Mouse (Mus musculus): ENCODE measurements around the gene Trpm3.
A peak's percentile ranks its signal among the peaks of the same experiment; 100 is the strongest.
"Not testable (repeated sequence)": the region's sequence is repeated elsewhere in the genome, so short reads cannot be mapped to it uniquely, and the experiment has no call there.

Trpm3 gene

DNA sequence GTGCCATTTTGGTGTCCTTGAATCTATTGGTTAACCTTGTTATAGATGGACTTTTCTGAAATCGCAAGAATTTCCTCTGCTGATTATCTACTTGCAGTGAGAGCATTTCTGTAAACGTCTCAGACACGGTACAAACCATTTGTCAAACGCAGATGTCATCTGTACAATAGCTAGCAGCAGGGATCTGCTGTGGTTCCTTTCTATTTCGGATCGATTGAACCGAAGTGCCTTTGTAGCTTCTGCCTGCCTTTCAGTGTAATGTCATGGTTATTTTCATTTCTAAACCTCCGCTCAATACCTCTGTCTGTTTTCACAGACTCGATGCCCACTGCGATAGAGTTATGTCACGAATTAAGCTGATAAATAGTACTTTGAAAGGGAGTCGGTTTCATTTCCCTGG is 708.9 kb downstream of the Trpm3 start:
- DNase-seq (ENCODE audit: low spot score in 2 of 2): no peak

DNA sequence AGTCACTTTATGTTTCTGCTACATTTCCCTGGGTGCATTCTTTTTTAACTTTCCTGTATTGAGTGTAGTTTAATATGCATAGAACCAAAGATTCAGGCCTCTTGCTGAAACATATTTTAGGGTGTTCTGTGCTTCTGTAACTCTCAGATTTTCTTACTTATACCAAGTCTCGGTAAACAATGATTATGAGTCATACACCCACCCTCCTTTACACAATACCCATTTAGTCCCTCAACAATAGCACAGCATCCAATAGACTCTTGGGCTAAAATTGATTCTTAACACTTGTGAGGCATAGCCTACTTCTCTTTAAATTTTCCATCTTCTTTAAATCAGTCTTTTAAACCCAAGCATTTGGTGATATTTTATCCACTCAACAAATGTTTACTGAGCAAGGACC is 709.4 kb downstream of the Trpm3 start:
- DNase-seq (ENCODE audit: low spot score in 2 of 2): no peak

DNA sequence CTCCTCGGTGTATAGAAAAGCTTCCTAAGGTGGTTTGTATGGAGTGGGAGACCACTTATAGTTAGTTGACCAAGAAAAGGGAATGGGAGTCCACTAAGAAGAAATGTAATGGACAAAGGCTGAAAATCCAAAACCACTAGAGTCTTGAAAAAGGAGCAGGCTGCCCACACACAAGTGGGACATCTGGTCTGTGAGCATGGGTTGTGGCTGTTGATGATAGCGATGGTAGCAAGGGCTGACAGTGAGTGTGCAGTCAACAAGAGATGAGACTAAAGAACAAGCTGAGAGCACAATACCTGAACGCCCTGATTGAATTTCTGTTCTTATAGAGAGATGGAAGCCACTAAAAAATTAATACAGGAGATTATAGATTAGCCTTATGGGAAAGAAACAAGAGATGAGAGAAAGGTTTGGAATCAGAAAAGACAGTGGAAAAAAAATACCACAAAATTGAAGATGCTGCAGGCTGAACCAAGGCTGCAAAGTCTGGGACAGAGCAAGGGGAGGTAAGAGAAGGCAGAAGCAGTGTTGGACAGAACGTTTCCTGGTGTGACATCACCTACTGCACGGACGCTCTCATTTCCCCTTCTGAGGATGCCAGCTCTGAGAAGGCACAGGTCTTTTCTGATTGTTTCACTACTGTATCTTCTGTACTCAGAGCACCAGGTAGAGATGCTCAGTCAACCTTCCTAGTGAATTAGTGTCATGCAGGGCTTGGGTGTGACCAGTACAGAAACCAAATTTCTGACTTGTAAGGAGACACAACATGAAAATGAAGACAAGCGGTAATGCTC is 710.1 kb downstream of the Trpm3 start:
- DNase-seq (ENCODE audit: low spot score in 2 of 2): peak in 1 of 2 experiments; percentile 6

DNA sequence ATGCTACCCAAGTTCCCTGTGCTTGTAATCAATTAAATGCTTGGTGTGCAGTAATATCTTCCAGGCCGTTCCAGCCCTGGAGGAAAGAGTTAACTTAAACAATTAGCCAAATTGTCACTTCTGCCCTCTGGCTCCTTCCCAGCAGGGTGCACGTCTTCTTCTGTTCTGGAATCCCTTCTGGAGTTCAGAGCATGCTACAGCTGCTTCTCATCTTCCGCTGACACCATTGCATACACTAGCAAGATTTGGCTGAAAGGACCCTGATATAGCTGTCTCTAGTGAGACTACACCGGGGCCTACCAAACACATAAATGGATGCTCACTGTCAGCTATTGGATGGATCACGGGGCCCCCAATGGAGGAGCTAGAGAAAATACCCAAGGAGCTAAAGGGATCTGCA is 712.6 kb downstream of the Trpm3 start:
- not testable (repeated sequence) for DNase-seq (ENCODE audit: low spot score in 2 of 2)

DNA sequence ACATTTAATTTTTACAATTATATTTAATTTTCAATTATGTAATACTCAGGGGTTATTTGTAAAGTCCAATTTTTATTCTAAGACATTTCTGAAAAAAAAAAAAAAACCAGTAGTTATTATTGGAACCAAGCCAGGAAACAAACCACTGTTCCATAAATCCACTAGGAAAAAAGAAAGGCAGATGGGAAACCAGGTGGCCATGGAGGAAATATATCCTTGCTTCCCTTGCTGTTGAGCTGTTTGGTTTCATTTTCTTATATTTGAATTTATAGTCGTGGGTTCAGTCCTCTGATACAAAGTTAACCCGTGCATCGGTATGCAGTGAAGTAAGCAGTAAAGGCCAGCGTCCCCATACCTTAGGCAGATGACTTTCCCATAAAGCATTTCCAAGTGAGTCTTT is 720.8 kb downstream of the Trpm3 start:
- peak in 1 of 2 experiments; percentile 15 for DNase-seq (ENCODE audit: low spot score in 2 of 2)

DNA sequence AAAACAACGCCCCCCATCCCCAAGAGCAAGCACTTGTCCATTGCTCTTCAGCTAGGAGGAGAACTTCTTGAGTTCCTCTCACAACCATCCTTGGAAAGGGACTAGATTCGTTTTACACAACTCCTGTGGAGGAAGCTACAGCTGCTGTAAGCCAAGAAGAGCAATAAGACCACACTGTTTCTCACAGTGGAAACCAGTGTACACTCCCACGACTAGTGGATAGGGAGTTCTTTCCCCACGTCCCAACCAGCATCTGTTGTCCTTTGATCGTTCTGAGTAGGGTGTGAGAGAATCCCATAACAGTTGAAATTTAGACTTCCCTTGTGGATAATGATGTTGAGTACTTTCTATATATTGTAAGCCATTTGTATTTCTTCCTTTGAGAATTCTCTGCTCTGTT is 728.6 kb downstream of the Trpm3 start:
- DNase-seq (ENCODE audit: low spot score in 2 of 2): no peak

DNA sequence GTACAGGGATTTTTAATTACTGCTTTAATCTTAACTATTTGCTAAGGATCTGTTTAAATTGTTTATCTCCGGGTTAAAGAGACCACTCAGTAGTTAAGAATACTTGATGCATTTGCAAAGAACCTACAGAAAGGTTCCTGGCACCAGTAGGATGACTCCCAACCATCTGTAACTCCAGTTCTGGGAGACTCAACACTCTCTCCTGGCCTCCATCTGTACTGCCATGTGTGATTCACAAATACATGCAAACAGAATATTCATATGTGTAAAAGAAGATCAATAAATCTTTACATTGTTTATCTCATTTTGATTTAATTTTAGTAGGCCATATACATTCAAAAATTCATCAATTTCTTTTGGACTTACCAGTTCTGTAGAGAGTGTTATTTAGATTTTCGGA is 731.0 kb downstream of the Trpm3 start:
- DNase-seq (ENCODE audit: low spot score in 2 of 2): no peak

DNA sequence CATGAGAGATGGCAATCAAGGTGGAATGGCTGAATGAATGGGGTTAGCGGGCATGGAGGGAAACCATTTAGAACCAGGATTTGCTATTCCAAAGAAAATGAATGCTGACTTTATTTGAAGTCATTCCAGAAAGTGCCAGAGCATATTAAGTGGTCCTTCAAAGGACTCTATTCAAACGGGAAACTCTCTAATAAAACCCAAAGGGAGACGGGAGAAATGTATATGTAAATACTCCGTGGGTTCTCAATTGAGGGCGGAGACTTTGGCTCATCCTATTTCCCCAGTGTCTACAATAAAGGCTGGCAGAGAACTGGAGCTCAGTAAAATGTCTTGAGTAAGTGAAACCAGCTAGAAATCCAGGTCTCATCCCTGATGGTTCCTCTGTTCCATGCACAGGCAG is 733.6 kb downstream of the Trpm3 start:
- no peak for DNase-seq (ENCODE audit: low spot score in 2 of 2)

DNA sequence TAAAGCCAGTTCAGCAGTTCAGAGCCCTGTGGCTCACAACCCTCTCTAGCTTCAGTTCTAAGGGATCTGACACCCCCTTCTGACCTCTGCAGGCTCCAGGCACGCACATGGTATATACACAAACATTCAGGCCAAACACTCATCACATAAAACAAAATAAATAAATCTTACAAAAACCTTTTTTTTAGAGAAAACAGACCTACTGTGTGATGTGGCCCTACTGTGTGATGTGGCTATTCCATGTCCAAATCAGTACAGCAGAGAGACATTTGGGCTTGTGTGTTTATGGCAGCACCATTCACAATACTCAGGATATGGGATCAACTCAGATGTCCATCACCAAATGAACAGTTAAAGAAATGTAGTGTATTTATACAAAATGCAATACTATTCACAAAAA is 741.4 kb downstream of the Trpm3 start:
- DNase-seq (ENCODE audit: low spot score in 2 of 2): no peak

DNA sequence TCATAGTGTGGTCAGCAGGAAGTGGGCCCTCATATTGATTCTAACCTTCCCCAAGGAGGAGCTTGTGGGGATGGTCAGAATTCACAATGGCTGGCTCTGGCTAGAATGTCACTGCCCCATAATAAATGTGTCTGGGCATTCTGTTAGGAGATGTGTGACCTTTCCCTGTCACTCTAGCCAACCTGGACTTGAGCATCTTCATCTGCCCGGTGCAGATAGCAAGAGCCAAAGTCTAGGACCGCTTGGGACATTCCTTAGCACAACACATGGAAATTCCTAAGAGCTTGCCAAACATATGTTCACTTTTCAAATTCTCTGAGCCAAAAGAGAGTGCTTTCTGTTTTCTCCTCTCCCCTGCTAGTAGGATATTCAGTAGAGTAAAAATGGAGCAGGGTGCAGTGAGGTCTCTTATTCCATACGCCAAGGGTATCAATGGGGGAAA is 743.8 kb downstream of the Trpm3 start:
- no peak for DNase-seq (ENCODE audit: low spot score in 2 of 2)

DNA sequence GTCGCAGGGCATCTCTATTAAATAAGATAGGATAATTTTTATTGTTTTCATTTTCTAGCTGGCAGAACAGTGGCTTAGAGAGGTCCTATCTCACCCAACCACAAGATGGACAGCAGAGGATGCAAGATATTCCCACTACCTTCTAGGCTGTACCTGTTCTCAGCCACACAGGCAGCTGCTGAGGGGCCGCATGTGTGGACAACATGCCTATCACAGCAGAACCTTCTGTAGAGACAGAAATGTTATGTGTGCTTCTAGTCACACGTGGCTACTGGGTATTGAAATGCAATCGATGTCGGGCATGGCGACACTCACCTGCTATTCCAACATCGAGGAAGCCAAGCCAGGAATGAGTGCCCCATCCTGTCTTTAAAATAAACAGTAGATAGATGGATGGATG is 744.3 kb downstream of the Trpm3 start:
- DNase-seq (ENCODE audit: low spot score in 2 of 2): no peak

DNA sequence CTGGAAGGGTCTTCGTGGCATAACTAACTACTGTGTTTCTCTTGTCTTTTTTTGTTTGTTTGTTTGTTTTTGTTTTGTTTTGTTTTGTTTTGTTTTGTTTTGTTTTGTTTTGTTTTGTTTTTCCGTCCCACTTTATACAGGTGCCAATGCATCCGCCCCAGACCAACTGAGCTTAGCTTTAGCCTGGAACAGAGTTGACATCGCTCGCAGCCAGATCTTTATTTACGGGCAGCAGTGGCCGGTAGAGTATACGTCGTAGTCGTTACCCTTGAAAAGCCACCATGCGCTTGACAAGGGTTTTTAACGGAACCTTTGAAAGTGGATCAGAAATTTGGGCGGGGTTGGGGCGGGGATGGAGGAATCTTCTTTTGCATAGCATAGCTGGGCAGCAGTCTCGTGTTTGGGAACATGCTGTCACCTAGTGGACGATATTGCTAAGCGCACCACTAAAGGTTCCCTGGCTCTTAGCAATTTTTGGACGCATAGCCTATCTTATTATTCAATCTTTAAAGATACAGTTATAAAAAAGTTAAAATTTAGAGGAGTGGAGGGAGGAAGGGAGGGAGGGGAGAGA is 745.0 kb downstream of the Trpm3 start:
- peak; percentile 72 to 80 for DNase-seq (ENCODE audit: low spot score in 2 of 2)

DNA sequence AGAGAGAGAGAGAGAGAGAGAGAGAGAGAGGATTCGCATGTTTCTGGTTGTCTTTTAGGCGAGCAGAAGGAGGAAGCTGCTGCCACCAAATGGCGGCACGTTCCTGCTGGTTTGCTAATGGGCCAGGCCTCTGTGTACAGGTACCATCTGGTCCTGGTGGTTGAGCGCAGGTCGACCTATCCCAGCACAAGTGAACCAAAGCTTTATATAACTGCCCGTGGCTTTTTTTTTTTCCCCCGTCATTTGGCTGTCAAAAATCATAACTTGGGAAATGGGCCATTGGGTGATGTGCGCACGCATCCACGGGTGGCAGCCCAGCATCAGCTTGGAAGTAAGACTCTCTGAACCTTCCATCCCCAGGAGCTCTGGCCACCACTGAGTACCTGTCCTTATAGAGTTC is 745.5 kb downstream of the Trpm3 start:
- DNase-seq (ENCODE audit: low spot score in 2 of 2): peak; percentile 54 to 57

DNA sequence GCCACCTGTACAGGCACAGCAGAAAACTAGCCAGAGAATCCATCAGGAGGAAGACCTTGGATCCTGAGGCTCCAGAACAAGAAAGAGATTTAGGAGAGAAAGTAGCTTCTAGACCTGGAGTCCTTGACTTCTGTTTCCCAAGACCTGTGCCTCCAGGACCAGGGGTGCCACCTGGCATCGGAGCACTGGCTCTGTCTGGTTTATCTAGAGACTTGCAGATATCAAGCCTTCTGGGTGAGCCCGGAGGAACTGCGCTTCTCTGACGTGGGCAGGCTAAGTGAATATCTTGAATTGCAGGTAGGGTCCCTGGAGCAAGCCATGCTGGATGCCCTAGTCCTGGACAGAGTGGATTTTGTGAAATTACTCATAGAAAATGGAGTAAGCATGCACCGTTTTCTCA is 746.2 kb downstream of the Trpm3 start:
- DNase-seq (ENCODE audit: low spot score in 2 of 2): no peak

DNA sequence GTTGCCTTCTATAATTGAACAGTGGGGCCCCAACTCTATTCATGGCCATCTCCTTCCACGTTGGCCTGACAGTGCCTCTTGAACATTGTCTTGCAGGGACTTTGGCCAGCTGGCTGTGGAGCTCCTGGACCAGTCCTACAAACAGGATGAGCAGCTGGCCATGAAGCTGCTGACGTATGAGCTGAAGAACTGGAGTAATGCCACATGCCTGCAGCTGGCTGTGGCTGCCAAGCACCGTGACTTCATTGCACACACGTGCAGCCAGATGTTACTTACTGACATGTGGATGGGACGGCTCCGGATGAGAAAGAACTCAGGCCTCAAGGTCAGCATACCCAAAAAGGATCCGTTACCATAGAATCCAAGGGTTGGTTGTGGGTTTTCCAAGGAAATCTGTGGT is 763.0 kb downstream of the Trpm3 start:
- no peak for DNase-seq (ENCODE audit: low spot score in 2 of 2)

DNA sequence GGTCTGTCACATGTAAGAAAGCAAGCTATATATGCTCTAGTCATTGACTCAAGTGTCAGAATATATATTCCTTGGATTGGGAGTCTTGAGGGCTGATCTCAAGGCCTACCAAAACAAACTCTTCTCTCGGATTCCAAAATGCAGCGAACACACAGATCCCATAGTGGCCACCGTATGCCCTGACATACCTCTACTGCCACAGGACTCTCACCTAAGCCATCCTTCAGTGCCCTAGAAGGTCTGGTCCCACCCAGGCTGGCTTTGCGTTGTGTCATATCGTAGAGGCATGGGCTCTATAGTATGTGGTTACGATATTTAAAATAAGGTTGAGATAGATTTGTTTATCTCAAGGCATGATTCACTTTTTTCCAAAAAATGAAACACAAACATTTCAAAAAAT is 763.5 kb downstream of the Trpm3 start:
- no peak for DNase-seq (ENCODE audit: low spot score in 2 of 2)

DNA sequence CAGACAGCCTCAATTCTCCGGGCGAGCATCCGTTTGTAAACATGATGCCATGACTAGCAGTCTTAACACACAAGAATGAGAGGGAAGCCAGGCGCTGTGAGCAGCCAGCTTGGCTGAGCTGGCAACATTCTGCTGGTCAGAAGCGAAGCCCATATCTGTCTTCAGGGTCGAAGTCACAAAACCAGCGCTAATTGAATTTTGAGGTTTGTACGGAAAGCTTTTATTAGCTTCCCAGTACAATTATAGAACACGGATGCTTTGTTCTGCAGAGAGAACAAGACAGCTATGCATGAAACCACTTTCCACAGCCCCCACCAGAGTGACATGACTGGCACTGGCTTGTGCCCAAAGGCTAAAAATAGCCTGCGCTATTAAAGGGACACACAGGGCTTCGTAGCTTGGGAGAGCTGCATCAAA is 766.2 kb downstream of the Trpm3 start:
- peak; percentile 47 to 66 for DNase-seq (ENCODE audit: low spot score in 2 of 2)

DNA sequence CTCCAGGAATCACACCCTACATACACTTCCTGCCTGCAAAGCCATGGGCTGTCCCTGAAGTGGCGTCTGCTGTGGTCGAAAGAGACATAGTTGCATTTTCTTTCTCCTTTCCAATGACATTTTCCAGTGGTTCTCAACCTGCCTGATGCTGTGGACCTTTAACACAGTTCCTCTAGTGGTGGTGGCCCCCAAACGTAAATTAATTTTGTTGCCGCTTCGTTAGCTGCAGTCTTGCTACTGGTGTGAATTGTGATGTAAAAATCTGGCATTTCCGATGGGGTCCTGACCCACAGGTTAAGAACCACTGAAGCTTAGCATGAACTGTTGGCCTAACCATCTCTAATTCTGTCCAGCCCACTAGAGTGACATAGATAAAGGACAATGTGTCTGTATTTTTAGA is 771.8 kb downstream of the Trpm3 start:
- DNase-seq (ENCODE audit: low spot score in 2 of 2): no peak

DNA sequence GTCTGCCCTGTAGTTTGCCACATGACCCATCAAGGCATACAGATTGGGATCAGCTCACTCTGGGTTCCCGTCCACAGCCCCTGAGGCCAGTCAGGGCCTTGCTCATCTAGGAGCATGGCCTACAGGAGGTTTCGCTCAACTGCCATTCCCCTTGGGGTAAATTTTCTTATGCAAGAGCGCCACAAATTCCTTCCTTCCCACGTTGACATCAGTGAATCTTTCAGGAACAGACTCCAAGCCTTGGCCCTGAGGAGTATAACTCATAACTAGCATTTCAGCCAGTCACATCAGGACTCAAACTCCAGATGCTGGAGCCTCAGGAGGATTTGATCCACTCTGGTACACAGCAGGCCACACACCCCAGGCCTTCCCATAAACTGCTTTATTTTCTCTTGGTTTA is 774.1 kb downstream of the Trpm3 start:
- DNase-seq (ENCODE audit: low spot score in 2 of 2): no peak

DNA sequence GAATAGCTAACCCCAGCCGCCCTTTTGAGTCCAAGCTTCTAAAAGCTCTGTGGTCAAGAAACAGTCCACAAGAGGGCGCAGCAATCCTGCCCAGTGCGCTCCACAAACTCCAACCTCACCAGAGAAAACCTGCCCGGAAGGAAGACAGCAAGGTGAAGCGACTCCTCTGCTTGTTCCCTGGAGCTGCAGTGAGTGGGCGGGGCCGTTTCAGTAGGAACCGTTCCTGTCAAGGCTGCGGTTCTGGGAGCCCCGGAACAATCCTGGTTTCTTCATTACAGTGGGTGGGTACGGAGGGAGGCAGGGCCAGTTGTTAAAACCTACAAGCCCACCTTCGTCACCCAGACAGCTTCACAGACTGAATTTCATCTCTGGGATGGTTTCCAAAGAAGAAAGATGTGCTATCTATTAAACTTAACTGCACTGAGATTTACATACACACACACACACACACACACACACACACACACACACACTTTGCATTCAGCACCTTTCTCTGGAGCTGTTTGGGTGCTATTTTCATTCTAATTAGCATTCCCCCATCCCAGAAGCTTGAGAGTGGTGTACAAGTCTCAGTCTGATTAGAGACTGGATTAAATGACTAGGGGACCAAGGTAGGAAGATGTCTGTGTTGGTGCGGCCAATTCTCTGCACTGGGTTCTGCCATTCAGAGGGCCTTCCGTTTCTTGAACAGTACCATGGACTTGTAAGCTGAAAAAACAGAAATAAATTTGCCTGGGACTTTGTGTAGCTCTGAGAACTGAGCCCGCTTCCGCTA is 777.2 kb downstream of the Trpm3 start:
- DNase-seq (ENCODE audit: low spot score in 2 of 2): peak; percentile 93 to 94

DNA sequence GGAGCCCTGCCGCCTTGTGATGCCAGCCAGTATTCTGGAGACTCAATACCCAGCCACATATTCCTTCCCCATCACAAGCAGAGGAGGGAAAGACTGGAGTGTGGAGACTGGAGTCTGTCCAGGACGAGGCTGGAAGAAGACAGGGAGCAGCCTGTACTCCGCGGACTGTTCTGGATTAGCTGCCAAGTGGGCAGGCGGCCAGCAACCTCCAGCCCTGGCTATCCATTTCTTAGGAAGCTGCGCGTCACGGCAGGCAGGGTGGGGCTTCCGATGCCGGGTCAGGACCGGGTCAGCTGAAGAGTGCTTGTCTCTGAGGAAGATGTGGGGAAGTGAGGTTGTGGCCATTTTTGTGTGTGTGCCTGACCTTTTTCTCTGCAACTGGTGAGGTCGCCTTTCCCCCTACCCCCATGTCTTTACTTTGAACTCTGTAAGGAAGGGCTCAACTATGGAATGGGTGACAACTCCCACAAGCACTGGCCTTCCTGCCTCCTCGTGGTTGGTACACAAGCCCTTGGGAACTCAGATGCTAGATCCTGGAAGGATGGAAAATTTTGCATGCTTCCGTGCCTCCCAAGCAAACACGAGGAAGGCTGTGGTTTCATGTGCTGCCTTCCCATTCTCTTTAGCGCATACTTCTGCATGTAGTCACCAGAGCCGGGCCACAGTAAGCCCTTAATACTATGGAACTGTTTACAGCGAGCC is 777.9 kb downstream of the Trpm3 start:
- DNase-seq (ENCODE audit: low spot score in 2 of 2): peak; percentile 88 to 94

DNA sequence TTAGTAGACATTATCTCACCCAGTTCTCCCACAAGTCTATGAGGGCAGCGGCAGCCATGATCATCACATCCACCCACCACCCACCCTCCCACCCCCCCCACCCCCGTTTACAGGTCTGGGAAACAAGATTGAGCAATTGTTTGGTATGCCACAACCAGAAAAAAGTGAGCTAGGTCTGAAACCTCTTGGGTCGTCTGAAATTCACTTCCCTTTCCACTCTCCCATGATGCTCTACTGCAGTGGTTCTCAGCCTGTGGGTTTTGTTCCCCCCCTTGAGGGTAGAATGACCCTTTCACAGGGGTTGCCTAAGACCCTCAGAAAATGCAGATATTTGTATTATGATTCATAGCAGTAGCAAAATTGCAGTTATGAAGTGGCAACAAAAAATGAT is 778.5 kb downstream of the Trpm3 start:
- DNase-seq (ENCODE audit: low spot score in 2 of 2): no peak
